Mouse (Mus musculus): ENCODE results near the gene Fbxo28. TPM values are rescaled to one million over a fixed set of nuclear protein-coding genes. Genes with fewer than 3 reads are reported as not detected.

Fbxo28 gene
- polyA plus RNA-seq, 1 experiment from 2014 or later: 40.9 TPM

- Histone ChIP-seq H3K4me2 (ENCODE audit: low read length) (no peak overlapping the region), H3K4me1 (ENCODE audit: control insufficient read depth, insufficient read depth, low read length) (no peaks in the 10 kb centered on the region), H3K9me3 (ENCODE audit: control insufficient read depth, low read length) (no peaks in the 10 kb centered on the region), H3K27me3 (ENCODE audit: control insufficient read depth, insufficient read depth, low read length) (no peaks in the 10 kb centered on the region), H3K4me3 (replicated peaks; ENCODE audit: low read depth, low read length) (no peak overlapping the region), H3K9ac (replicated peaks; ENCODE audit: low read length) (no peak overlapping the region), H3K36me3 (ENCODE audit: control insufficient read depth, insufficient read depth, low read length) (no peaks in the 10 kb centered on the region), H3K27ac (replicated peaks; ENCODE audit: low read depth, low read length) (no peak overlapping the region)
- DNase-seq: no peak
- WGBS: 81% methylated on average over 6 of the region's 6 CpGs
- ATAC-seq (ENCODE audit: low FRiP score, low TSS enrichment): no peak
Observed at GRCm38 (mm10) chr1:182377519-182377918, 36.1 kb upstream of the Fbxo28 start.

GRCm38 (mm10) chr1:182376826-182377225 is 35.4 kb upstream of the Fbxo28 start:
- ATAC-seq (ENCODE audit: low FRiP score, low TSS enrichment): no peak
- Histone ChIP-seq H3K9me3 (ENCODE audit: control insufficient read depth, low read length) (no peaks in the 10 kb centered on the region), H3K27me3 (ENCODE audit: control insufficient read depth, insufficient read depth, low read length) (no peaks in the 10 kb centered on the region), H3K9ac (replicated peaks; ENCODE audit: low read length) (no peak overlapping the region), H3K36me3 (ENCODE audit: control insufficient read depth, insufficient read depth, low read length) (no peaks in the 10 kb centered on the region), H3K4me2 (ENCODE audit: low read length) (no peak overlapping the region), H3K27ac (replicated peaks; ENCODE audit: low read depth, low read length) (no peak overlapping the region), H3K4me3 (replicated peaks; ENCODE audit: low read depth, low read length) (no peak overlapping the region), H3K4me1 (ENCODE audit: control insufficient read depth, insufficient read depth, low read length) (no peaks in the 10 kb centered on the region)
- WGBS: 85% methylated on average over 7 of the region's 7 CpGs
- no peak for DNase-seq

DNA sequence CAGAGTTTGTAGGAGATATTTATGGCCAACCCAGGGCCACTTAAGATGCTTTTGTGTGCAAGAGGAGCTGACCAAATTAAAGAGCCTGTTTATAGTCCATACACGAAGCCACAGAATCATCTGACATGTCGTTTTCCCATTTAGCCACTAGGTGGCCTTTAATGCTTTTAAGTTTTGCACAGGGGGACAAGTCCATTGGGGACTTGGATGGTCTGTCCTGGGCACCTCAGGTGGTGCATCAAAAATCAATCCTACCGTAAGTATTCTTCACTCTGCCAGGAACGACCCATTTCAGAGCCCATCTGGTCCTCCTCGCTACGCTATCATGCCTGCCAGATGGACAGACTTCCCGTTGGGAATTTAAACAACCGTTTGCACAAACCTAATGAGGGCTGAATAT is 34.8 kb upstream of the Fbxo28 start:
- WGBS: 17% methylated on average over 8 of the region's 8 CpGs
- no peak overlapping the region for H3K4me3 ChIP-seq (replicated peaks; ENCODE audit: low read depth, low read length)
- 0 out of 2 replicates have a peak overlapping the region, but pooled peaks have one; percentile 16 for H3K4me2 ChIP-seq (ENCODE audit: low read length)
- H3K9ac ChIP-seq (replicated peaks; ENCODE audit: low read length): no peak overlapping the region
- ATAC-seq (ENCODE audit: low FRiP score, low TSS enrichment) (peak; percentile 48; the same call in 1 of the 2 replicates), DNase-seq (peak; percentile 86)
- no peaks in the 10 kb centered on the region for H3K27me3 ChIP-seq (ENCODE audit: control insufficient read depth, insufficient read depth, low read length)
- no peaks in the 10 kb centered on the region for H3K4me1 ChIP-seq (ENCODE audit: control insufficient read depth, insufficient read depth, low read length)
- no peaks in the 10 kb centered on the region for H3K36me3 ChIP-seq (ENCODE audit: control insufficient read depth, insufficient read depth, low read length)
- no peak overlapping the region for H3K27ac ChIP-seq (replicated peaks; ENCODE audit: low read depth, low read length)
- H3K9me3 ChIP-seq (ENCODE audit: control insufficient read depth, low read length): no peaks in the 10 kb centered on the region

- Histone ChIP-seq H3K27me3 (ENCODE audit: control insufficient read depth, insufficient read depth, low read length) (no peaks in the 10 kb centered on the region), H3K4me3 (replicated peaks; ENCODE audit: low read depth, low read length) (no peak overlapping the region), H3K27ac (replicated peaks; ENCODE audit: low read depth, low read length) (no peak overlapping the region), H3K4me1 (ENCODE audit: control insufficient read depth, insufficient read depth, low read length) (no peaks in the 10 kb centered on the region), H3K36me3 (ENCODE audit: control insufficient read depth, insufficient read depth, low read length) (no peaks in the 10 kb centered on the region), H3K9me3 (ENCODE audit: control insufficient read depth, low read length) (no peaks in the 10 kb centered on the region), H3K9ac (replicated peaks; ENCODE audit: low read length) (no peak overlapping the region), H3K4me2 (ENCODE audit: low read length) (no peak overlapping the region)
- DNase-seq: no peak
- ATAC-seq (ENCODE audit: low FRiP score, low TSS enrichment): no peak
- 82% methylated on average over 8 of the region's 8 CpGs for WGBS
Observed at GRCm38 (mm10) chr1:182371891-182372290, 30.5 kb upstream of the Fbxo28 start.

- H3K4me3 ChIP-seq (replicated peaks; ENCODE audit: low read depth, low read length): no peak overlapping the region
- H3K9ac ChIP-seq (replicated peaks; ENCODE audit: low read length): no peak overlapping the region
- no peaks in the 10 kb centered on the region for H3K4me1 ChIP-seq (ENCODE audit: control insufficient read depth, insufficient read depth, low read length)
- no peak overlapping the region for H3K27ac ChIP-seq (replicated peaks; ENCODE audit: low read depth, low read length)
- no peak for DNase-seq
- no peaks in the 10 kb centered on the region for H3K27me3 ChIP-seq (ENCODE audit: control insufficient read depth, insufficient read depth, low read length)
- WGBS: 86% methylated on average over 4 of the region's 4 CpGs
- ATAC-seq (ENCODE audit: low FRiP score, low TSS enrichment): no peak
- H3K4me2 ChIP-seq (ENCODE audit: low read length): no peak overlapping the region
- H3K36me3 ChIP-seq (ENCODE audit: control insufficient read depth, insufficient read depth, low read length): no peaks in the 10 kb centered on the region
- no peaks in the 10 kb centered on the region for H3K9me3 ChIP-seq (ENCODE audit: control insufficient read depth, low read length)
Observed at GRCm38 (mm10) chr1:182369435-182369834, 28.0 kb upstream of the Fbxo28 start.

DNA sequence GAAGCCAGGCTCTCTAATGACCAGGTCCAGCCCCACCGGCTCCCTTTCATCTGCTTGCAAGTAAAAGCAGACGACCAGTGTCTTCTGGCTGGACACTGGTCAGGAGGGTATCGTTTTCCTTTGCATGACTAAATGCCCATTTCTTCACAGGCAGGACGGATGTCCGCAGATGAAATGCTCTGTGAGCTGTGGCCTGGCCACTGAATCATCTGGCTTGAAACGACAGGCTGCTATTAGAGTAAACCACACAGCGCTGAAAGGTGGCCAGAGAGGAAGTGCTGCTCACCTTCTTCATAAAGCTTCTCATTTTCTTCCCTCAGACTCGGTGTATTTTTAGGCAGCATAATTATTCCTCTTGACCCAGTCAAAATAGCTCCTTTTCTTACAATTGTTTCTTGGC is 27.4 kb upstream of the Fbxo28 start:
- Histone ChIP-seq H3K27me3 (ENCODE audit: control insufficient read depth, insufficient read depth, low read length) (no peaks in the 10 kb centered on the region), H3K9me3 (ENCODE audit: control insufficient read depth, low read length) (no peaks in the 10 kb centered on the region), H3K4me2 (ENCODE audit: low read length) (no peak overlapping the region), H3K9ac (replicated peaks; ENCODE audit: low read length) (no peak overlapping the region), H3K27ac (replicated peaks; ENCODE audit: low read depth, low read length) (no peak overlapping the region), H3K36me3 (ENCODE audit: control insufficient read depth, insufficient read depth, low read length) (no peaks in the 10 kb centered on the region), H3K4me1 (ENCODE audit: control insufficient read depth, insufficient read depth, low read length) (no peaks in the 10 kb centered on the region), H3K4me3 (replicated peaks; ENCODE audit: low read depth, low read length) (no peak overlapping the region)
- ATAC-seq (ENCODE audit: low FRiP score, low TSS enrichment) (no peak), DNase-seq (no peak)
- WGBS: 80% methylated on average over 8 of the region's 8 CpGs

DNA sequence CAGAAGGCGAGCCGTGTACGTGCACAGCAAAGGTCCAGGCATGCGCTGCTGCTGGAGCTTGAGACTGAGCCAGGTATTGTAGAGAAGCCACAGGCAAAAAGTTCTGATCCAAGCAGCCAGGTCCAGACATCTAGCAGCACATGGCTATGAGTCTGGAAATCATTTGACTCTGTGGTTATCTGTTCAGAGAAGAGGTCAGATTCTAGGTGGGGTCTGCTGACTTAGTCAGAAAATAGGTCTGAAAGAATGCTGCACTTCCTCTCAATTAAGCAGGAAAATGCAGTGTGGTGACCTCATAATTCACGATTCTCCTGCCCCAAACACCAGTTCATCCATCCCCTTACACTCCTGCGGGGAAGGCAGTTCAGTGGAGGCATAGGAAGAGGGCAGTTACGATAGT is 26.9 kb upstream of the Fbxo28 start:
- no peaks in the 10 kb centered on the region for H3K4me1 ChIP-seq (ENCODE audit: control insufficient read depth, insufficient read depth, low read length)
- H3K27me3 ChIP-seq (ENCODE audit: control insufficient read depth, insufficient read depth, low read length): no peaks in the 10 kb centered on the region
- DNase-seq: no peak
- ATAC-seq (ENCODE audit: low FRiP score, low TSS enrichment): no peak
- H3K4me2 ChIP-seq (ENCODE audit: low read length): no peak overlapping the region
- no peaks in the 10 kb centered on the region for H3K36me3 ChIP-seq (ENCODE audit: control insufficient read depth, insufficient read depth, low read length)
- no peak overlapping the region for H3K9ac ChIP-seq (replicated peaks; ENCODE audit: low read length)
- H3K27ac ChIP-seq (replicated peaks; ENCODE audit: low read depth, low read length): no peak overlapping the region
- no peak overlapping the region for H3K4me3 ChIP-seq (replicated peaks; ENCODE audit: low read depth, low read length)
- WGBS: 85% methylated on average over 7 of the region's 7 CpGs
- H3K9me3 ChIP-seq (ENCODE audit: control insufficient read depth, low read length): no peaks in the 10 kb centered on the region

DNA sequence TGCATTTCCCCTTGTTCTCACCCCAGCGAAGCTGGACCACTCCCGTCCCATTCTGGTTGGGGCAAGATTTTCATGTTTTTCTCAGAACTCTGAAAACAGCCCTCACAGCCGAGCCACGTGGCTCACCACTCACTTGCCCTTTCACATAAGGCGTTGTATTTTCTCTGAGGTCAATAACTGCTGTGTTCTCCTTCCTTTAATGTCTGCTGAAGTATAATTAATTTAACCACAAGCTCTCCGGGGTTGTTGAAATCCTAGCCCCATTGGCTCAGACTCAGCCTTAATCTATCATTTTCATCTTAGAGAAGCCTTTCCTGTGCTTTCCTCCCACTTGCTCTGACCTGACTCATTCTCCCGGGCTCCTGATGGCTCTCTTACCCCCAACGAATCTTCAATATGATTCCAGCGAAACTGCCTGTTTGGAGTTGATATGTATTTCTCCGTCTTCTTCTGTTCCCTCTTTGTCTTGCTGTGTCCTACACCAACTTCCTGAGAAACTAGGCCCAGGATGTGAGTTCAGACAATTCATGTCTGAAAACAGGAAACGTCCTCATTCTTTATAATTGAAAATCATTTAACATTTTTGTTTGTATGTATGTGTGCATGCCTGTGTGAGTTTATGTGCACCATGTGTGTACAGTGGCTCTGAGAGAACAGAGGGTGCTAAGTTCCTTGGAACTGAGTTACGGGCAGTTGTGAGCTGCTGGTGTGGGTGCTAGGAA is 22.4 kb upstream of the Fbxo28 start:
- WGBS: 86% methylated on average over 12 of the region's 12 CpGs
- ATAC-seq (ENCODE audit: low FRiP score, low TSS enrichment) (no peak), DNase-seq (no peak)
- no peaks in the 10 kb centered on the region for H3K27me3 ChIP-seq (ENCODE audit: control insufficient read depth, insufficient read depth, low read length)
- no peaks in the 10 kb centered on the region for H3K9me3 ChIP-seq (ENCODE audit: control insufficient read depth, low read length)
- H3K9ac ChIP-seq (replicated peaks; ENCODE audit: low read length): no peak overlapping the region
- H3K4me1 ChIP-seq (ENCODE audit: control insufficient read depth, insufficient read depth, low read length): no peaks in the 10 kb centered on the region
- H3K4me2 ChIP-seq (ENCODE audit: low read length): no peak overlapping the region
- no peak overlapping the region for H3K4me3 ChIP-seq (replicated peaks; ENCODE audit: low read depth, low read length)
- no peak overlapping the region for H3K27ac ChIP-seq (replicated peaks; ENCODE audit: low read depth, low read length)
- no peaks in the 10 kb centered on the region for H3K36me3 ChIP-seq (ENCODE audit: control insufficient read depth, insufficient read depth, low read length)

DNA sequence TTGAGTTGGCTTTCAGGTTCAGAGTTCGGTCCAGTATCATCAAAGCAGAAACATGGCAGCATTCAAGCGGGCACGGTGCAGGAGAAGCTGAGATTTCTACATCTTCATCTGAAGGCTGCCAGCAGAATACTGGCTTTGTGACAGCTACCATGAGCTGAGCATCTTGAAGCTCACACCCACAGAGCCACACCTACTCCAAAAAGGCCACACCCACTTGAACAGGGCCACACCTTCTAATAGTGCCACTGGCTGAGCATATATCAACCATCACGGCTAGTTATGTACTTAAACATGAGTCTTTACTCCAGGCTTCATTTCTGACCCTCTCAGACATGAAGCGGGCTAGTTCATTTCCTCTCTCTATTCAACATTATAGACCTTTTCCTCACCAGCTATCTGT is 21.3 kb upstream of the Fbxo28 start:
- Histone ChIP-seq H3K36me3 (ENCODE audit: control insufficient read depth, insufficient read depth, low read length) (no peaks in the 10 kb centered on the region), H3K4me2 (ENCODE audit: low read length) (no peak overlapping the region), H3K27ac (replicated peaks; ENCODE audit: low read depth, low read length) (no peak overlapping the region), H3K4me3 (replicated peaks; ENCODE audit: low read depth, low read length) (no peak overlapping the region), H3K9me3 (ENCODE audit: control insufficient read depth, low read length) (no peaks in the 10 kb centered on the region), H3K27me3 (ENCODE audit: control insufficient read depth, insufficient read depth, low read length) (no peaks in the 10 kb centered on the region), H3K4me1 (ENCODE audit: control insufficient read depth, insufficient read depth, low read length) (no peaks in the 10 kb centered on the region), H3K9ac (replicated peaks; ENCODE audit: low read length) (no peak overlapping the region)
- DNase-seq (no peak), ATAC-seq (ENCODE audit: low FRiP score, low TSS enrichment) (no peak)
- WGBS: 94% methylated on average over 5 of the region's 5 CpGs

All from midbrain, embryonic 14.5 days (tissue).